Mouse (Mus musculus): Measurements from ENCODE around the gene Kdm2b. TPM values are rescaled to one million over a fixed set of nuclear protein-coding genes. Genes with fewer than 3 reads are reported as not detected.

The Kdm2b gene
- total RNA-seq (2022): 10 to 100 TPM; 11.1 to 15.6 (median 13.1) TPM

- no peak for DNase-seq (ENCODE audit: low spot score in 2 of 2)
These were observed at the start of gene Kdm2b for GRCm38 (mm10) chr5:122989551-122990330. TSS of gene Kdm2b (minus strand) at chr5:122989823.

GRCm38 (mm10) chr5:123039120-123039752, 49.6 kb upstream of the Kdm2b start:
- peak; percentile 74 to 79 for DNase-seq (ENCODE audit: low spot score in 2 of 2)

DNA sequence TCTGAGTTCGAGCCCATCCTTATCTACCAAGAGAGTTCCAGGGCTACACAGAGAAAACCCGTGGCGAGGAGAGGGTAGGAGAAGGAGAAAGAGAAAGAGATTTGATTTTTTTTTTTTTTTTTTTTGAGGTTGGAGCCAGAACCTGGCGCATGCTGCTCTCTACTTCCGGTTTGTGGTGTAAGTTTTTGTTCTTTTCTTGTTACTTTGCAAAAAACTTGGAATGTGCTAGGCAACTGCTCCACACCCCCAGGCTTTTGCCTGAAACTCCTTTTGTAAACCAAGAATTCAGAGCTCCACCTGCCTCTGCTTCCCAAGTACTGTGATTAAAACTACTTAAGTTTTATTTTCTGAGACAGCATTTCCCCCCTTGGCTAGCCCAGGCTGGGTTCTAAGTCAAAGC, 48.5 kb upstream of the Kdm2b start:
- DNase-seq (ENCODE audit: low spot score in 2 of 2): no peak

DNA sequence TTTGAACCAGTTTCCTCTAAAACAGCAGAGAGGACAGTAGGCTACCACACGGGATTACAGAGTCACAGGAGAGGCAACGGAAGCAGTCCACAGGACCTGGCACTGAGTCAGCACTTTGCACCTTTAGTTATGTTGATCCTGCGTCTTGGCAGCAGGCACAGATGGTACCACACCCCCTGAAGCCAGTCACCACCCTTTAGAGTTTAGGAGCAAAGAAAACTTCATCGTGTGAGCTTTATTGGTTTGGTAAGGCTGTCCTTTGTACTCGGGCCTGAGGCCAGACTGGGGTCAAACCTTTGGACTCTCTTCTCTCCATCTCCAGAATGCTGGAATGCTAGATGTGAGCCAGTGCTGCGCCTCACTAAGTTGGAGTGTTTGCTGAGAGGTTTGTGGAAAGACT, 45.9 kb upstream of the Kdm2b start:
- DNase-seq (ENCODE audit: low spot score in 2 of 2): no peak

DNA sequence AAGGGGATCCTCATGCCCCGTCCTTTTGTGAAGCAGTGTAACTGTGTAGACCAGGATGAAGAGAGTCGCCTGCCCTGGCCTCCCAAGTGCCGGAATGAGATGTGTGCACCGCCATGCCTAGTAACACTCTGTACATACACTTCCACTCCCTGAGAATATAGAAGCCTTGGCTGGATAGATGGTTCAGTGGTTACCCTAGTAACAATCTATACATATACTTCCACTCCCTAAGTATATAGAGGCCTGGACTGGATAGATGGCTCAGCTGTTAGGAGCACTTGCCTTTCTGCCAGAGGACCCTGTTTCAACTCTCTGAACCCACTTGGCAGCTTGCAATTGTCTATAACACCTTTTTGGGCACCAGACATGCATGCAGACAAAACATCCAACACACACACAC, 45.5 kb upstream of the Kdm2b start:
- DNase-seq (ENCODE audit: low spot score in 2 of 2): no peak

DNA sequence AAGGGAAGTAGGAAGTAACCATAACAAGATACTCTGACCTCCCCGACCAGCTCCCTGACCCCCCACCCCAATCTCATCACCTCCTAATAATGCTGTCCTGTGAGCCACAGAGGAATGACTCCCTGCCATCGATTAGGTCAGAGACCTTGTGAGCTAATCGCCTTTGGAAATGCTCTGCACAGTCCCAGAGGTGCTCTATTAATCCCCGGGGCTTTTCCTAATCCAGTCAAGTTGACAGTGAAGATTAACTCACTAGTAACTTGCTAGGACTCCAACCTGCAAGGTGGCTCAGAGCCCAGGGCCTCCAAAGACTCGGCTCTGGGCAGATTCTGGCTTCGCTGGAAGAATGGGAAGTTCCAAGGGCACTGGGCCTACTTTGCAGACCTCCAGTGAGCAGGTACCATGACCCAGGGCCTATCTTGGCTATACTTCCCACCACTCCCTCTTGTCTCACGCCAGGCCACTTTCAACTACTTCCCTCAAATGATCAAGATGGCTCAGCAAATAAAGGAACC, 44.1 kb upstream of the Kdm2b start:
- DNase-seq (ENCODE audit: low spot score in 2 of 2): no peak

DNA sequence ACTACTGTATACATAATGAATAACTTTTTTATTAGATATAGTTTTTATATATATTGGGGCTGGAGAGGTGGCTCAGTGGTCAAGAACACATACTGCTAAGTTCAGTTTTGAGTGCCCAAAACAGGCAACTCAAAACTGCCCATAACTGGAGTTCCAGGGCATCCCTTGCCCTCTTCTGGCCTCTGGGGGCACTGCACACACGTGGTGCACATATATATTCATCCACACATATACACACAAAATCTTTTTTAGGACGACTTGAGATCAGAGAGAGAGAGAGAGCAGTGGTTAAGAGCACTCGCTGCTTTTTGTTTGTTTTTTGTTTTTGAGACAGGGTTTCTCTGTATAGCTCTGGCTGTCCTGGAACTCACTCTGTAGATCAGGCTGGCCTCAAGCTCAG, 41.7 kb upstream of the Kdm2b start:
- DNase-seq (ENCODE audit: low spot score in 2 of 2): no peak

GRCm38 (mm10) chr5:123029729-123030128, 40.1 kb upstream of the Kdm2b start:
- no peak for DNase-seq (ENCODE audit: low spot score in 2 of 2)

- no peak for DNase-seq (ENCODE audit: low spot score in 2 of 2)
These were observed 37.8 kb upstream of the Kdm2b start for GRCm38 (mm10) chr5:123027436-123027835.

DNA sequence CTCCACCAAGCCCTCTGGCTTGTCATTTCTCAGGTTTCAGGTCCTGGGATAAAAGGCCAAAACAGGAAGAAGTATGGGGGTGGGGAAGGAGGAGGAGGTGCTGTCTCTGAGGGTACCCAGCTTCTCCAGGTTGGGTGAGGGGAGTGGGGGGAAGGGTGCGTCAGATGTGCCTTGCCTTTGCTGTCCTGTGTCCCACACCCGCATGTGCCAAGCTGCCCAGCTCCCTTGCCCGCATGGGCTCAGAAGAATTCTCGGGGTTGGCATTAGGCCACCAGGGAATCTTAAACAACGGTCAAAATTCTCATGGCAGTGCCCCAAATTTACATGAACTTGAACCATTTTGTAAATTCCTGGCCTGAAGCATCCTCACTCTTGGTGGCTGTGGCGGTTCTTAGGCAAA, 36.8 kb upstream of the Kdm2b start:
- no peak for DNase-seq (ENCODE audit: low spot score in 2 of 2)

GRCm38 (mm10) chr5:123024965-123025573, 35.4 kb upstream of the Kdm2b start:
- DNase-seq (ENCODE audit: low spot score in 2 of 2): no peak

GRCm38 (mm10) chr5:123024312-123024711, 34.7 kb upstream of the Kdm2b start:
- peak in 1 of 2 experiments; percentile 64 for DNase-seq (ENCODE audit: low spot score in 2 of 2)

- no peak for DNase-seq (ENCODE audit: low spot score in 2 of 2)
These were observed 33.4 kb upstream of the Kdm2b start for GRCm38 (mm10) chr5:123023049-123023448.

DNA sequence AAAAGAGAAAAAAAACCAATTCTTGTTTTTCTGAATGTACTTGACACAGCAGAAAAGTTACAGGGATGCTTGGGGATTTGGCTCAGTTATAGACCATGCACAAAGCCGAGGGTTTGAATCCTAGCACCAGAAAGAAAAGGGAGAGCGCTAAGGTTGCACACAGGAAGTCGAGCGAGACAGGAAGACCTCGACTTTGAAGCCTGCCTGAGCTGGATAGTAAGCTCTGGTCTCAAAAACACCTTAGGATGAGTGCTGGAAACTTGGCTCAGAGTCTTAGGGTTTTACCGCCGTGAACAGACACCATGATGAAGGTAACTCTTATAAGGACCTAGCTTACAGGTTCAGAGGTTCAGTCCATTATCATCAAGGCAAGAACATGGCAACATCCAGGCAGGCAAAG, 31.8 kb upstream of the Kdm2b start:
- no peak for DNase-seq (ENCODE audit: low spot score in 2 of 2)

DNA sequence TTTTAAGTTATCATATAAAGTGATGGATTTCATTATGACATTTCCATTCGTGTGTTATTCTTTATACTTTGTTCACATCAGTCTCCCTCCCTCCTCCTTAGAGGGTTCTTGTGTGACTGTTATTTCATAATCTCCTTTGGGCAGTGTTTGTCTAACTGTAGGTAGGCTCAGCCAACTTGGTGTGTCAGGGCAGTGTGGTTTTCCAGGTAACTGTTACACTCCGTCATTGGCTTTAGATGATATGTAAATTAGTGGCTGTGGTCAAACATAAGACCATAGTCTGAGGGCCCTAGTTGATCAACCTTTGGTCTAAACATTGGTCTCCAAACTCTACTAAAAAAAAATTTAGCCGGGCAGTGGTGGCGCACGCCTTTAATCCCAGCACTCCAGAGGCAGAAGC, 30.8 kb upstream of the Kdm2b start:
- DNase-seq (ENCODE audit: low spot score in 2 of 2): no peak

- DNase-seq (ENCODE audit: low spot score in 2 of 2): no peak
These were observed 29.9 kb upstream of the Kdm2b start for GRCm38 (mm10) chr5:123019336-123020016.

- DNase-seq (ENCODE audit: low spot score in 2 of 2): no peak
These were observed 27.9 kb upstream of the Kdm2b start for GRCm38 (mm10) chr5:123017504-123017903.

DNA sequence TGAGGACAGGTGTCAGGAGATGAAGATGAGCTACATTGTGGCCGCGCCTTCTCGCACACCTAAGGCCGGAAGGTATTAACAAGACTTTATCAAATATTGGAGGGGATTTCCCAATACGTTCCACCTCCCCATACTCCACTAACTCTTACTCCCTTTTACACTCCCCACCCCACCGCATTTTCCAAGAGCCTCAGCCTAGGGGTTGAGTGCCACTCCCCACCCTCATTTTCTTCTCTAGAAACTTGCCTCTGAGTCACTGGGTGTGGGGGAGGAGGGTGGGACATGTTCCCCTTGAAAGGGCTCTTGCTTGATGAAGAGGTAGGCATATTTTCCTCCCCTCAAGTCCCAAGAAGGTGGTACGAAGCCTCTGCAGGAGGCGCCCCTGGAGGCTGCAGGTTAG, 26.3 kb upstream of the Kdm2b start:
- DNase-seq (ENCODE audit: low spot score in 2 of 2): no peak

DNA sequence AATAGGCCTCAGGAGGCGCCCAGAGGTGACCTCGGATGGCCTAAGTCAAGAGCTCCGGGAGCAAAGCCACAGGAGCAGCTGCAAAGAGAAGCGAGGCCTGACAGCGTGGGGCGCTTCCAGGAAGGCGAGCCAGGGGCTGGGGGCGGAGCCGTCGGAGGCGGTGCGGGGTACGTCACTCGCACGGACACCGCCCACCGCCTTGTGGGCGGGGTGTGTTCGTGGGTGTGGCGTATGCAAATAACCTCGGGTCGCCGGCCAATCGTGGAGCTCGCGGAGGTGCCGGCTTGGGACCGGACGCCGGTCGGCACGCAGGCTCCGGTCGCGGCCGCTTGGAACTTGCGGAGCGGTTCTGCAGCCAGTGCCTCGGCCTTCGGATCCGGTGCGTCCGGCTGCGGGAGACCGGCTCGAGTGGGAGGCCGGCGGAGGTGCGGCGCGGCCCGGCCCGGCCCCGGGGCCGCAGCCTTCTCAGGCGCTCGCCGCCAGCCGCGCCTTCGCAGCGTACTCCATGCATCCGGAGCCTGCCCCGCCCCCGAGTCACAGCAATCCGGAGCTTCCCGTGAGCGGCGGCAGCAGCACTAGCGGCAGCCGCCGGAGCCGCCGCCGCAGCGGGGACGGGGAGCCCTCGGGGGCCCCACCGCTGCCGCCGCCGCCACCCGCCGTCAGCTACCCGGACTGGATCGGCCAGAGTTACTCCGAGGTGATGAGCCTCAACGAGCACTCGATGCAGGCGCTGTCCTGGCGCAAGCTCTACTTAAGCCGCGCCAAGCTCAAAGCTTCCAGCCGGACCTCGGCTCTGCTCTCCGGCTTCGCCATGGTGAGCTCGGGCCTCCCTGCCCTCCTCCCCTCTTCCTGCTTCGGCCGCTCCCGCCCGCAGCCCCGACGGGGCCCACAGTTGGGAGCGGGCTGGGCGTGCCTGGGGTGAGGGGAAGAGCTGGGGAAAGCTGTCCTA, 25.4 kb upstream of the Kdm2b start, which contains the start of gene Orai1:
TSS of gene Orai1 (plus strand) at position 322 of the 949 bp plus-strand sequence.
- peak; percentile 98 to 99 for DNase-seq (ENCODE audit: low spot score in 2 of 2)

DNA sequence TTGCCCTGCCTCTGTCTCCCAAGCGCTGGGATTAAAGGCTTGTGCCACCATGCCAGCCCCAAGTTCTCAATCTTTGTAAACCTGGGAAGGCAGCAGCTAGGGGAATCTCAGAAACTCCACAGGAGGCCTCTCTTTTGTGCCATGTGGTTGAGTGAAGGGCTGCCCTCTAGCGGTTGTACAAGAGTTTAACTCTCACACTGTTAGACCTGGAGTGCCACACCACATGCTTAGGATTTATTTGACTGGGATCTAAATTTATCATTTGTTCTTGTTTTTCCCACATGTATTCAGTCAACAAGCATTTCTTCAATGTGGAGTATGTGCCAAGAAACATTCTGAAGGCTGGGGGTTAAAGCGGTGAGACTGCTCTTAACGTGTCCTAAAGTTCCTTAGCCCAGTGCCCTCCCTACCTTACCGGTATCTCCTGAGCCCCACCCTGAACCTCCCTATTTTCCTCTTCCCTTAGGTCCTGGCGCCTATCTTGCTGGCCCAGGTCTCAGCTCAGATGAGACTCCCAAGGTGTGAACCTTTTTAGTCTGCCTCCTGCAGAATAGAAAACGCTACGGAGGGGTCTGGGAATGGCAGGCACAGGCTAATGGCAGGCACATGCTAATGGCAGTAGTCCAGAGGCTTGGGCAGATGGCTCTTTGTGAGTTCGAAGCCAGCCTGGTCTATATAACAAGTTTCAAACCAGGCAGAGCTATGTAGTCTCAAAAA, 24.1 kb upstream of the Kdm2b start:
- no peak for DNase-seq (ENCODE audit: low spot score in 2 of 2)
